Mouse (Mus musculus) liver, embryonic 11.5 days (tissue): Measurements from ENCODE around the gene As3mt. TPM values are rescaled to one million over a fixed set of nuclear protein-coding genes. Genes with fewer than 3 reads are reported as not detected.

ENCODE experiments used
- ATAC-seq: fragments of 200-750 bp; cut with Nextera tagmentation; replicated peaks from 2 replicates; pipeline ENCODE4 v1.8.0; 2017; ENCODE audit warnings: moderate number of reproducible peaks, mild to moderate bottlenecking, moderate TSS enrichment, moderate library complexity; ENCODE audit not compliant: low FRiP score
- DNase-seq: peaks from one replicate; pipeline ENCODE4 v3.0.0-alpha.2; 2017; ENCODE audit warnings: low spot score
- H3K27ac ChIP-seq: fragments of 300-500 bp; sonication (generic); 2 replicates; pipeline ENCODE4 v1.5.1; 2014; ENCODE audit warnings: mild to moderate bottlenecking, low read depth, low read length, control low read depth
- H3K27me3 ChIP-seq: fragments of 300-500 bp; sonication (generic); replicated peaks from 2 replicates; pipeline ENCODE4 v1.6.1; 2014; ENCODE audit warnings: low read length, mixed read lengths; ENCODE audit not compliant: control insufficient read depth, insufficient read depth
- H3K36me3 ChIP-seq: fragments of 300-500 bp; sonication (generic); 2 replicates; pipeline ENCODE4 v1.6.1; 2014; ENCODE audit warnings: mild to moderate bottlenecking, low read length, moderate library complexity, mixed read lengths; ENCODE audit not compliant: control insufficient read depth, insufficient read depth
- H3K4me1 ChIP-seq: fragments of 300-500 bp; sonication (generic); replicated peaks from 2 replicates; pipeline ENCODE4 v1.6.1; 2014; ENCODE audit warnings: low read length, mixed read lengths; ENCODE audit not compliant: control insufficient read depth, insufficient read depth
- H3K4me2 ChIP-seq: fragments of 300-500 bp; sonication (generic); 2 replicates; pipeline ENCODE4 v1.6.1; 2014; ENCODE audit warnings: mild to moderate bottlenecking, control low read depth, moderate library complexity
- H3K4me3 ChIP-seq: fragments of 300-500 bp; sonication (generic); 2 replicates; pipeline ENCODE4 v1.5.1; 2014; ENCODE audit warnings: low read depth, low read length, control low read depth
- H3K9ac ChIP-seq: fragments of 300-500 bp; sonication (generic); 2 replicates; pipeline ENCODE4 v1.6.1; 2014; ENCODE audit warnings: low read depth, low read length, control low read depth
- H3K9me3 ChIP-seq: fragments of 300-500 bp; sonication (generic); 2 replicates; pipeline ENCODE4 v1.6.1; 2016; ENCODE audit warnings: low read length, inconsistent platforms, mixed read lengths; ENCODE audit not compliant: control insufficient read depth
- WGBS: fragments of 180-500 bp; shearing (Covaris S2); extraction: QIAGEN DNeasy Blood & Tissue Kit; methylation state at CpG from one replicate; pipeline ENCODE4 v1.1.7; 2014; 5-methylcytosine and 5-hydroxymethylcytosine counted together
- polyA plus RNA-seq: library from polyadenylated mRNA; unstranded; fragments of >200 nt; fragmentation: Nextera tagmentation; extraction: Ambion mirVana; gene quantifications from 2 replicates; pipeline ENCODE4 v1.2.1, GENCODE M21; 2014

As3mt gene
- polyA plus RNA-seq, 1 experiment from 2014 or later = 26.0 TPM

DNA sequence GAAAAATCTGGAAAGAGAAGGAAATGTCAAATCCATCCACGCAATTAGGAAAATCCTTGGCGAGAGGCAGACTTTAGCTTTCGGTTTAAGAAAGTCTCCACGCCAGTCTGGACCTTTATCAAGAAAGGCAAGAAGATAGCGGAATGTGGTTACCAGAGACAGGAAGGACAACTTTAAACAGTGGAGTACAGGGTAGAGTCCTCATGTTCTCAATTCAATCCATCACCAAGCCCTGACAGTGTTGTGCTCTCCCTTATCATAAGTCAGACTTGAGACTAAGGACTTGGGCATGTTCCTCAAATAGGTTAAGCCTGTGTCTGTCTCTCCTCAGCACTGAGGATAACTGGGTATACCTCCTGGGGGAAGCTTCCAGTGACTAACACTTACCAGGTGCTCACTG lies 37.5 kb upstream of the As3mt start:
- DNase-seq = no peak
- peak overlapping the region; percentile 2 for H3K4me2 ChIP-seq
- H3K27ac ChIP-seq = no peak overlapping the region
- no peak overlapping the region for H3K4me3 ChIP-seq
- no peaks in the 10 kb centered on the region for H3K36me3 ChIP-seq
- no peak for ATAC-seq
- H3K9me3 ChIP-seq = no peaks in the 10 kb centered on the region
- H3K4me1 ChIP-seq = peaks cover 20% of the 10 kb centered on the region
- 31% methylated on average over 5 of the region's 5 CpGs for WGBS
- H3K9ac ChIP-seq = no peak overlapping the region
- no peaks in the 10 kb centered on the region; the same call in 1 of the 2 replicates for H3K27me3 ChIP-seq

DNA sequence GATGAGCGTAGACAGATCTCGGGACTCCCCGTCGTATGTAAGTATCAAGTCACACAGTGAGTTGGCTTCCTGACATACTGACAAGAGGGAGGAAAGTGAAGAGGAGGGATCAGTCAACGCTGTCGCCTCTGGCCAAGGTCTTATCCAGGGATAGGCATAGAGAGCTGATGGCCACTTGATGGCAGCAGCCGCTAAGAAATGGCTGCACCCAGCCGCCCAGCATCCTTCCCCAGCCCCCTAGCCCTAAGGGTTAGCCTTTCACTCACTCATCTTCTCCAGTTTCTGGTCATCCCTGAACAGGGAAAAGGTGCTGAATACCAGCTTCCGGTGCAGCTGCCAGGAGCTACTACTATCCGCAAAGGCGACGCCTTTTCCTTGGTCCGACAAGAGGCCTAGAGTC lies 36.6 kb upstream of the As3mt start:
- peaks cover 20% of the 10 kb centered on the region for H3K4me1 ChIP-seq
- H3K27ac ChIP-seq = no peak overlapping the region
- no peak overlapping the region for H3K9ac ChIP-seq
- DNase-seq (peak; percentile 53), ATAC-seq (no peak; the same call in 1 of the 2 replicates)
- no peaks in the 10 kb centered on the region; the same call in 1 of the 2 replicates for H3K27me3 ChIP-seq
- WGBS = 24% methylated on average over 13 of the region's 13 CpGs
- H3K36me3 ChIP-seq = no peaks in the 10 kb centered on the region
- no peak overlapping the region for H3K4me2 ChIP-seq
- H3K9me3 ChIP-seq = no peaks in the 10 kb centered on the region
- H3K4me3 ChIP-seq = no peak overlapping the region

DNA sequence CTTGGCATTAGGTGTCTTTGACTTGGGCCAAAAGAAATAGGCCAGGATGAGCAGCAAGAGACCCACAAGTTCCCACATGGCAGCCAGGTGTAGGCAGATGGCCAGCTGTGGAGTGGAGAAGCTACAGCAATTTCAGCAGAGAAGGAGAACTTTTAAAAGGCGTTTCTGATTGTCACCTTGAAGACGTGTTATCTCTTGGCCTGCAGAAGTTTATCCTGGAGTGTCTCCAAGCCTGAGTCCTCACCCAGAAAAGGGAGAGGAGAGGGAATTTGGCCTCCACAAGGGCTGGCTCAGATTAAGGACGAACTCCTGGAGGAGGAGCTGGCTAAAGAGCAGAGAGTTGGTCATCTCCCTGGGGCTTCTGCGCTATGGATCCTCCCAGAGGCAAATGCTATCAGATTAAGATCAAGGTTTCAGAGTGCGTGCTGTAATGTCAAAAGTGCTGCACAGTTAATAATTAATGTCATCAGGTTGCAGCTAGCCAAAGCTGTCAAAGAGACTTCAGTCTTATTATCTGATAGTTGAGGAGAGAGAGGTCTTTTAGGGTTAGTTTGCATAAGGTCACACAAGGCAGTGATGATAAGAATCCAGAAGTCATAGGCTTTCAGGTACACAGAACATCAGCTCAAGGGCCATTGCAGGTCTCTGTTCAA lies 34.4 kb upstream of the As3mt start, which contains the start of gene Cyp17a1:
Gene Cyp17a1 (minus strand): TSS at position 407 of the 653 bp plus-strand sequence.
- no peak for ATAC-seq
- Histone ChIP-seq H3K9me3 (no peaks in the 10 kb centered on the region), H3K4me3 (no peak within 1 kb of the TSS), H3K4me1 (peaks cover 20% of the 10 kb centered on the region), H3K36me3 (no peaks in the 10 kb centered on the region), H3K27ac (no peak within 1 kb of the TSS), H3K9ac (no peak within 1 kb of the TSS), H3K27me3 (no peaks in the 10 kb centered on the region; the same call in 1 of the 2 replicates), H3K4me2 (no peak within 1 kb of the TSS)
- no peak for DNase-seq
- 51% methylated on average over 5 of the region's 5 CpGs for WGBS

DNA sequence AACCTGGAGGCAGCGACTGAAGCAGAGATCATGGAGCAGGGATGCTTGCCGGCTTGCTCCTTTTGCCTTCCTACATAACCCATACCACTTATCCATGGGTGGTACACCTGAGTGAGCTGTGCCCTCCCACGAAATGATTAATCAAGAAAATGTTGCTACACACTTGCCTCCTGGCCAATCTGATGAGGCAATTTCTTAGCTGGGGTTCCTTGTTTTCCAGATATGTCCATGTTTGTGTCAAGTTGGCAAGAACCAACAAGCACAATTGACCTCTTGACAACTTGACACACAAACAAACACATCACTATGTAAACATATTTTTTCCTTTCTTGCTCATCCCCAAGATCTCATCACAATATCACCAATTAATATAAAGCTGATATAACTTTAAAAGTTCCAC lies 31.6 kb upstream of the As3mt start:
- no peak overlapping the region for H3K4me3 ChIP-seq
- H3K4me2 ChIP-seq = no peak overlapping the region
- H3K9ac ChIP-seq = no peak overlapping the region
- DNase-seq (no peak), ATAC-seq (no peak)
- no peaks in the 10 kb centered on the region for H3K36me3 ChIP-seq
- no peaks in the 10 kb centered on the region for H3K9me3 ChIP-seq
- H3K27me3 ChIP-seq = no peaks in the 10 kb centered on the region; the same call in 1 of the 2 replicates
- 86% methylated on average over 3 of the region's 3 CpGs for WGBS
- H3K4me1 ChIP-seq = peaks cover 10% of the 10 kb centered on the region; the same call in 1 of the 2 replicates
- H3K27ac ChIP-seq = no peak overlapping the region

DNA sequence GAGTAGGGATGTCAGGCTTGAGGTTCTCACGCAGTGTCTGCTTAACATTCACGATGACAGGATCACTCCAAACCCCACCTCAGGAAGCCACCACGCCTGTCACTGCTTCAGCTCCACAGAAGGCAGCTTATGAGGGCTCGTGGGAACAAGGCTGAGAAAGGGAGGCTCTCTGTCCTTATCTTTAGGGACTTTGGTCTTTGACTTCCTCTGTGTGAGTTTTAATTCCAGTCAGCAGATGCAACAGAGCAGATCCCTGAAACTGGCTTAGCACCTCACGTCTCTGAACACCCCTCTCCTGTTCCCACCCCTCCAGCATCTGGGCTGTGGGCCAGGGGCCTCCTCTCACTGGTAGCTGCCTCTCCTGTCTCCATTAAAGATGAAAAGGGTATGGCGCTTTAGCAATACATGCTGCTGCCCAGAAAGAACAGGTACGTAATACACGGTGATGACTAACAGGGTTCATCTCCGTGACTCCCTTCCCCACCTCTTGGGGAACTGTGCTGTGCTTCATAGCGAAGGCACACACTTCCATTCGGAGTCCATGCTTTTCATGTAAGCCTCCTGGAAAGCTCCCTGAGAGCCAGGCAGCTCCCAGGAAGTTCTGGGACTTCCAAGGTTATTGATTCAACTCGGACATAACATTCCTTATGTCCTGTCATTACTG lies 27.4 kb upstream of the As3mt start:
- H3K9me3 ChIP-seq = no peaks in the 10 kb centered on the region
- 48% methylated on average over 12 of the region's 12 CpGs for WGBS
- H3K4me3 ChIP-seq = no peak overlapping the region
- H3K27me3 ChIP-seq = no peaks in the 10 kb centered on the region
- 0 out of 2 replicates have a peak, but pooled peaks cover 6% of the 10 kb centered on the region for H3K4me1 ChIP-seq
- no peak overlapping the region for H3K27ac ChIP-seq
- H3K9ac ChIP-seq = no peak overlapping the region
- no peak overlapping the region for H3K4me2 ChIP-seq
- ATAC-seq (no peak), DNase-seq (no peak)
- H3K36me3 ChIP-seq = no peaks in the 10 kb centered on the region

DNA sequence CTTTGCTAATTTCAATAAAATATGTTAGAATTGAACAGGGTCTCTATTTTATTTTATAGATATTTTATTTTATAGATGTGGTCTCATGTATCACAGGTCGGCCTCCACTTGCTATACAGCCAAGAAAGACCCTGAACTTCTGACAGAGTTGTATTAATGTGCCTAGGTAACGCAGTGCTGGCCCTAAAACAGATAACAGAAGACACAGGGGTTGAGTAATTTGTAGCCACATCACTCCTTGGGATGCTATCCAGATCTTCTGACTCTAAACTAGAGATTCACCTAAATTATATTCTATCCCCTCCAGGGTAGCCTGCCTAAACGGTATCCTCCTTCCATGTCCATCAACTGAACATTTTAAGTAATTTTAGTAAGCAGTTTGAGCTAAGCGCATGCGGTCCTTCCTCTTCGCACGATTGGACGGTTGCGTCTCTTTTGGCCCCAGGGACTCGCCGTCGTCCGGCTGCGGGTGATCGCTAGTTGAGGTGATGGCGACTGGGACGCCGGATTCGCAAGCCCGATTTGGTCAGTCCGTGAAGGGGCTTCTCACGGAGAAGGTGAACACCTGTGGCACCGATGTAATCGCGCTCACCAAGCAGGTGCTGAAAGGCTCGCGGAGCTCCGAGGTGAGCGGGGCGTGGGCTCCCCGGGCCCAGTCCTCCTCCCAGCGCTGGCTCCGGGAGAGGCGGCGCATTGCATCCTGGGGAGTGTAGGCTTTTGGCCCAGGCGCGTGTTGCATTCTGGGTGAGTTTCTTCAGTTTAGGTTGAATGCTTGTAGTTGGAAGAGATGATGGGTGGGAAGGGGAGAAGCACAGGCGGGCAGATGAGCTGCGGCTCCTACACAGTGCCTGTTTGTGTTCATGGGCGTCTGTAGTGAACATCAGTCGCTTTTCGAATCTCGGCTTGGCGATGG lies 17.5 kb upstream of the As3mt start, which contains the start of gene Borcs7:
Gene Borcs7 (plus strand): TSS at position 447 of the 913 bp plus-strand sequence.
- H3K4me1 ChIP-seq = peaks cover 7% of the 10 kb centered on the region; the same call in 1 of the 2 replicates
- H3K9me3 ChIP-seq = no peaks in the 10 kb centered on the region
- H3K4me3 ChIP-seq = peak within 1 kb of the TSS; percentile 70
- ATAC-seq (peak; percentile 93), DNase-seq (peak; percentile 90)
- 2% methylated on average over 44 of the region's 44 CpGs for WGBS
- peak within 1 kb of the TSS; percentile 64; the same call in 1 of the 2 replicates for H3K27ac ChIP-seq
- peak within 1 kb of the TSS; percentile 77 for H3K9ac ChIP-seq
- no peaks in the 10 kb centered on the region for H3K27me3 ChIP-seq
- H3K4me2 ChIP-seq = peak within 1 kb of the TSS; percentile 76
- no peaks in the 10 kb centered on the region for H3K36me3 ChIP-seq

DNA sequence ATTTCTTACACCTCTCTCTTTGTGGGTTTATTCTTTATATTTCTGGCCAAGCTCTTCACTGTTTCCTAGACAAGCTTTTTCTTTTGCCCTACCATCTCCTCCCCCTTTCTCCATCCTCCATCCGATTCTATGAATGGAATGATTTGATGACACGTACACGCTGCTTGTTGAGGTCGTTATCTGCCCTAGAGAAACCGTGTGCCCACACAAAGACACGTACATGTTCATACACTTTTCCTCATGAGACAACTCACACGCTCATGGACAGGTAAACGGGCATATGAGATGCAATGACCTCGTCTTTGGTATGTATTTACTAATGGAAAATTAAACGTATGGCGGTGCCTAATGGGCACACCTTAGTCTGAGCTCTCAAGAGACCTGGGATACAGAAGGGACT lies 16.9 kb upstream of the As3mt start:
- Histone ChIP-seq H3K27me3 (no peaks in the 10 kb centered on the region), H3K36me3 (no peaks in the 10 kb centered on the region), H3K4me3 (peak overlapping the region; percentile 70), H3K27ac (peak overlapping the region; percentile 32; the same call in 1 of the 2 replicates), H3K9ac (peak overlapping the region; percentile 77), H3K4me2 (peak overlapping the region; percentile 76), H3K4me1 (peaks cover 7% of the 10 kb centered on the region; the same call in 1 of the 2 replicates), H3K9me3 (no peaks in the 10 kb centered on the region)
- ATAC-seq (no peak), DNase-seq (no peak)
- WGBS = 69% methylated on average over 11 of the region's 11 CpGs

DNA sequence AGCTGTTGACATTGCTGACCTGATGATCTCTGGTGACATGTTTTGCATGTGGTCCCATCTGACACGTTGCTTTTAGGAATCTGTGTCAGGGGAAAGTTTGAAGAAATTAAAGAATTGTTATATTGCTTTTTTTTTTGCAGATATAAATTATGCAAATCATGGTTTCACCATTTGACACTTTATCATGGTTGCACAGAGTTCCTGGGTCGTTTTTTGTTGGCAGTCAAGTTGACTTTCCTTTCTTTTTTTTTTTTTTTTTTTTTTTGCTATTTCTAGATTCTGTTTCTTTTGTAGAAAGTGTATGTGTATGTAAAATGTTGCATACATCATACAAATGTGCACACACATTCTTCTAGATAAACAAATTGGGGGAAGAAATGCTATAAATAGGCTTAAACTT lies 16.2 kb upstream of the As3mt start:
- no peak overlapping the region for H3K27ac ChIP-seq
- ATAC-seq (no peak), DNase-seq (no peak)
- no peak overlapping the region for H3K4me3 ChIP-seq
- H3K9me3 ChIP-seq = no peaks in the 10 kb centered on the region
- H3K9ac ChIP-seq = no peak overlapping the region
- H3K4me1 ChIP-seq = peaks cover 7% of the 10 kb centered on the region; the same call in 1 of the 2 replicates
- H3K27me3 ChIP-seq = no peaks in the 10 kb centered on the region
- H3K4me2 ChIP-seq = no peak overlapping the region; the same call in 1 of the 2 replicates
- 69% methylated on average over 2 of the region's 2 CpGs for WGBS
- no peaks in the 10 kb centered on the region for H3K36me3 ChIP-seq
